Mouse (Mus musculus): ENCODE results near the gene Hba-a1.
"Not testable (repeated sequence)": the region's sequence is repeated elsewhere in the genome, so short reads cannot be mapped to it uniquely, and the experiment has no call there.

Hba-a1 gene

DNA sequence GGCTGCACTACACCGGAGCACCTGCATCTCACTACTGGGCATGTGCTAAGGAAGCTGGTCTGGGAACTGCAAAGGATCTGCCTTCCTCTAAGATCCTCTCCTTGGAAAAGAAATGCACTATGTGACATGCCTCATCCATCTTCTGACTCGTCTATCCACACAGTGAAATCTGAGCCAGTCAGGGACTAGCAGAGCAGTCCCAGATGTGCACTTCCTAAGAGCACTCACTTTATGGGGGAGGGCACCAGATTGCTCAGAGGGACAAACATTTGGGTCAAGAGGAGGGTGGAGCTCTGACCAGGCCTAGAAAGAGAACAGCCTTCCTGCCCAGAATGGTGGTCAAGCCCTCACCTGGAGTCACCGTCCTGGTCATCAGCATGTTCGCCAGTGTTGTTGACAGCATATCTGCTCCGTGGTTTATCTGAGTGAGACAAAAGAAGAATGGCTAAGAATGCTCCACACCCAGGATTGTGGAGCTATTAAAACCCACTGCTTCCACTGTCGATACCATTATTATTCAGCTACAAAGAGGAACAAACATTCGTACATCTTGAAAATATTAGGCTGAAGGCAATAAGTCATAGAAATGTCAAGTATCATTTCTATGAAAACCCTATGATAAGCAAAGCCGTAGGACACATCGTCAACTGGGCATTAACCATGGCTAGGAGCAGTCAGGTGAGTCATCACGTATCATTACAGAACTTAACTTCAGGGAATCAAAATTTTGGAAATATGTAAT lies 20.5 kb upstream of the Hba-a1 start:
- DNase-seq: no peak

- no peak for DNase-seq
Measured at GRCm38 (mm10) chr11:32265117-32265738, 18.1 kb upstream of the Hba-a1 start.

- DNase-seq: no peak
Measured at GRCm38 (mm10) chr11:32266194-32266593, 17.1 kb upstream of the Hba-a1 start.

- DNase-seq: no peak
Measured at GRCm38 (mm10) chr11:32266776-32267175, 16.5 kb upstream of the Hba-a1 start.

GRCm38 (mm10) chr11:32267188-32267884 lies 16.0 kb upstream of the Hba-a1 start, which contains the start of gene Nprl3:
Gene Nprl3 (minus strand): TSS chr11:32267707.
- DNase-seq: peak; percentile 97

- no peak for DNase-seq
Measured at GRCm38 (mm10) chr11:32267964-32268363, 15.3 kb upstream of the Hba-a1 start.

- DNase-seq: no peak
Measured at GRCm38 (mm10) chr11:32268952-32269351, 14.4 kb upstream of the Hba-a1 start.

DNA sequence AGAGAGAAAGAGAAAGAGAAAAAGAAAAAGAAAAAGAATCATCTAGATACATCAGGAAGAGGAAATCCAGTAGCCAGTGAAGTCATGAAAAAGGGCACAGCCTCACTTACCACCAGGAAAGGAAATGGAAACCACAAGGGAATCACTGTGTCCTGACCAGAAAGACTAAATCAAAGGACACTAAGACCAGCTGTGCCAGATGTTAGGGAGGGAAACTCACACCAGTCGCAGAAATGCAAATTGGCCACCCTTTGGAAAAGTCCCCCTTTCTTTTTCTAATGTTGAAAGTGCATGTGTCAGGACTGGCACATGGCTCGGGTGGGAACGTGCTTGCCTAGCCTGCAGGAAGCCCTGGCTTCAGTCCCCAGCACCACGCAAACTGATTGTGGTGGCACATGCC lies 12.1 kb upstream of the Hba-a1 start:
- no peak for DNase-seq

GRCm38 (mm10) chr11:32276347-32276746 lies 7.0 kb upstream of the Hba-a1 start, which contains the start of gene Hba-x:
Gene Hba-x (plus strand): TSS chr11:32276400.
- DNase-seq: no peak

- no peak for DNase-seq
Measured at GRCm38 (mm10) chr11:32277736-32278457, 5.4 kb upstream of the Hba-a1 start.

DNA sequence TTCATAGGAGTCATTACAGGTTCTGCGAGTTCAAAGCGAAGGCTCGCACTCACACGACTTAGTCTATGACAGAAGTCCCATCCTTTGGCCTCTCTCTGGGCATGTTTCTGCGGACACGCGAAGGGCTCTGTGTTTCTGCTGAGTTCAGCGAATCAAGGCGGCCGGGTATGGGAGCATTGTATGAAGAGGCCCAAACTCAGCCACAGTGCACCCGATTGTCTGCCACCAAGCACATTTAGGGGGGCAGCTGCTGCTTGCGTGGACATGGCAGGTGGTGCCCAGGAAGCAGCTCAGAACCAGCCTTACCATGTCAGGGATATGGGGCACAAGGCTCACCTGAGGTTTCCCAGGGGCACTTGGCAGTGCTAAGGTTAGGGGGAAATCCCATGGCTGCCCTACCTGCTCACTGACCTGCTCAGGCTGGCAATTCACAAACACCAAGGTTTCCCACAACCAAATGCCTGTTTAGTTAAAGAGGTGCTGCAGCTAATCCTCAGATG lies 4.8 kb upstream of the Hba-a1 start:
- no peak for DNase-seq

- no peak for DNase-seq
Measured at GRCm38 (mm10) chr11:32280646-32281045, 2.7 kb upstream of the Hba-a1 start.

- no peak for DNase-seq
Measured at GRCm38 (mm10) chr11:32281416-32282144, 1.7 kb upstream of the Hba-a1 start.

- DNase-seq: not testable (repeated sequence)
Measured at GRCm38 (mm10) chr11:32284582-32284981, 1.3 kb downstream of the Hba-a1 start.

- DNase-seq: no peak
Measured at GRCm38 (mm10) chr11:32285031-32285775, 1.9 kb downstream of the Hba-a1 start.

GRCm38 (mm10) chr11:32285887-32286286 lies 2.6 kb downstream of the Hba-a1 start:
- not testable (repeated sequence) for DNase-seq

DNA sequence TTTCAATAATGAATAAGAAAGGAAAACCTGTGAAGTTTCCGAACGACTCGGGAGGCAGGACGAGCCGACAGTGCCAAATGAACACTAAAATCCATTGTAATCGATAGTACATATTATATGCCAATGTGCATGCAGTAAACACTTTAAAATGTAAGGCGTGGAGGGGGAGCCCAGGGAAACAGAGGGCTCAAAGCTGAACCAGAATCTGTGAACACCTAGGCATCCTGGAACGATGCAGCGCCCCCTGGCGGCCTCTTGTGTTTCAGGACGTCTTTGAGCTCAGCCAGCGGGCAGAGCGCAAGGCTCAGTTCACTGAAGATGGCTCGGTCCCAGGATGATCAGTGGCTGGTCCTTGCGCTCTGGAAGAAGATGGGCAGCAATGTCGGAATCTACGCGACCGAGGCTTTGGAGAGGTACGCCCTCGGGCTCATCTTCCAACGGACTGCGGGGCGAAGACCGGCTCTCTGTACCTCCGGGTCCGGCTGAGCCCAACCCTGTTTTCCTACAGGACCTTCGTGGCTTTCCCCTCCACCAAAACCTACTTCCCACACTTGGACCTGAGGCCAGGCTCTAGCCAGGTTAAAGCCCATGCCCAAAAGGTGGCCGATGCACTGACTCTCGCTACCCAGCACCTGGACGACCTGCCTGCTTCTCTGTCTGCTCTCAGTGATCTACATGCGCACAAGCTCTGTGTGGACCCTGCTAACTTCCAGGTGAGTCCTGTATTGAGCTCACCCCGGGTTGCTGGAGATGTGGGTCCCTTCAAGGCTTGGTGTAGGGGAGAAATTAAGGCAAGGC lies 3.6 kb downstream of the Hba-a1 start, which contains the start of gene Hbq1b:
TSS of gene Hbq1b (plus strand) at position 271 of the 798 bp plus-strand sequence.
- DNase-seq: peak; percentile 87

DNA sequence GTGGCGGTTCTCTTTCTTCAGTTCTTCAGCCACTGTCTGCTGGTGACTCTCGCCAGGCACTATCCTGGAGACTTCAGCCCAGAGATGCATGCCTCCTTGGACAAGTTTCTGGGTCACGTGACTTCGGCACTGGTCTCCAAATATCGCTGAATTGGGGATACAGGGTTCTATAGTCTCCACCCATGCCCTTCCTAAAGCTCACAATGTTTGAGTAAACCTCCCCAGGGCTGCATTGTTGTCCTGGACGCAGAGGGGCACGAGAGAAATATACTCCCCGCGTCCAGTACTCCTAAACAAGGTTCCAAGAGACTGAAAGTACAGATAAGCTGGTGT lies 4.1 kb downstream of the Hba-a1 start:
- no peak for DNase-seq

GRCm38 (mm10) chr11:32292819-32293218 lies 9.5 kb downstream of the Hba-a1 start:
- not testable (repeated sequence) for DNase-seq

- DNase-seq: not testable (repeated sequence)
Measured at GRCm38 (mm10) chr11:32293479-32293878, 10.2 kb downstream of the Hba-a1 start.

All from kidney, adult 18-20 months (tissue).